8 mouse cellular contexts compared by ENCODE assay signal in genomic region chr12:86305045-86305444, GRCm38 (mm10). TPM values are rescaled to one million over a fixed set of nuclear protein-coding genes. Genes with fewer than 3 reads are reported as not detected.
DNase-seq lines count a peak whose midpoint lies in the region; ATAC-seq and TF ChIP-seq lines count a peak whose summit lies in the region.

No protein-coding gene starts in this region.

- 50% methylated on average over 7 of the region's 7 CpGs for WGBS in kidney, adult 2 months
- 41% methylated on average over 7 of the region's 7 CpGs for WGBS in intestine, postnatal 0 days
- WGBS in neural tube, embryonic 12.5 days, result 70% methylated on average over 7 of the region's 7 CpGs

- no peak overlapping the region for H3K27ac ChIP-seq in kidney, adult 2 months (ENCODE audit: insufficient read depth, low read depth, low read length)
- no peak overlapping the region for H3K27ac ChIP-seq in brown adipose tissue, adult 24 weeks (replicated peaks; ENCODE audit: low read depth, low read length)
- H3K27ac ChIP-seq in intestine, postnatal 0 days (ENCODE audit: low read depth, low read length), result no peak overlapping the region
- H3K27ac ChIP-seq in neural tube, embryonic 12.5 days, result no peak overlapping the region

- TF ChIP-seq CTCF in kidney, adult 2 months (conservative IDR thresholded peaks at IDR 0.05; ENCODE audit: insufficient read depth, insufficient read length, low read depth, low read length), result no peak
- TF ChIP-seq CTCF in intestine, postnatal 0 days (IDR thresholded peaks at IDR 0.05; ENCODE audit: low read depth), result no peak

- H3K9me3 ChIP-seq in intestine, postnatal 0 days (ENCODE audit: control insufficient read depth), result no peaks in the 10 kb centered on the region
- no peaks in the 10 kb centered on the region for H3K9me3 ChIP-seq in neural tube, embryonic 12.5 days

- H3K4me3 ChIP-seq in kidney, adult 2 months (ENCODE audit: insufficient read depth, low read depth, low read length), result no peak overlapping the region
- H3K4me3 ChIP-seq in brown adipose tissue, adult 24 weeks (ENCODE audit: insufficient read depth, low read depth, low read length), result 0 out of 2 replicates have a peak overlapping the region, but pooled peaks have one; percentile 45
- peak overlapping the region; percentile 27 for H3K4me3 ChIP-seq in intestine, postnatal 0 days (ENCODE audit: low read depth, low read length)
- no peak overlapping the region for H3K4me3 ChIP-seq in neural tube, embryonic 12.5 days

- TF ChIP-seq POLR2A in kidney, adult 2 months (IDR thresholded peaks at IDR 0.05; ENCODE audit: low read depth, low read length), result no peak

- H3K36me3 ChIP-seq in kidney, adult 2 months (ENCODE audit: control insufficient read depth, insufficient read depth, low read length), result no peaks in the 10 kb centered on the region
- H3K36me3 ChIP-seq in intestine, postnatal 0 days (ENCODE audit: control insufficient read depth, insufficient read depth), result no peaks in the 10 kb centered on the region
- H3K36me3 ChIP-seq in neural tube, embryonic 12.5 days, result no peaks in the 10 kb centered on the region

- H3K4me2 ChIP-seq in intestine, postnatal 0 days (replicated peaks; ENCODE audit: low read depth), result peak overlapping the region; percentile 62
- peak overlapping the region; percentile 46; the same call in 1 of the 2 replicates for H3K4me2 ChIP-seq in neural tube, embryonic 12.5 days (replicated peaks)

- no peak overlapping the region for H3K9ac ChIP-seq in intestine, postnatal 0 days (ENCODE audit: low read depth, low read length)
- no peak overlapping the region for H3K9ac ChIP-seq in neural tube, embryonic 12.5 days

- H3K4me1 ChIP-seq in kidney, adult 2 months (ENCODE audit: control insufficient read depth, insufficient read depth, low read length), result no peaks in the 10 kb centered on the region
- H3K4me1 ChIP-seq in brown adipose tissue, adult 24 weeks (ENCODE audit: control insufficient read depth, insufficient read depth, insufficient read length, low read length), result no peaks in the 10 kb centered on the region
- no peaks in the 10 kb centered on the region for H3K4me1 ChIP-seq in intestine, postnatal 0 days (replicated peaks; ENCODE audit: control insufficient read depth, insufficient read depth, low read length)
- H3K4me1 ChIP-seq in neural tube, embryonic 12.5 days, result no peaks in the 10 kb centered on the region

- DNase-seq in kidney, adult 2 months, result peak; percentile 25
- DNase-seq in kidney, adult 11 months, result no peak
- DNase-seq in frontal cortex, postnatal 25 days (ENCODE audit: low spot score in 2 of 2), result no peak
- no peak for DNase-seq in adrenal gland, postnatal 10 days
- DNase-seq in urinary bladder, postnatal 36 days (ENCODE audit: low spot score in 2 of 2), result no peak

- ATAC-seq in intestine, postnatal 0 days, result peak; percentile 33; the same call in 1 of the 2 replicates
- ATAC-seq in neural tube, embryonic 12.5 days (ENCODE audit: low FRiP score, low read depth), result no peak

- no peaks in the 10 kb centered on the region for H3K27me3 ChIP-seq in kidney, adult 2 months (replicated peaks; ENCODE audit: control insufficient read depth, insufficient read depth, low read length)
- no peaks in the 10 kb centered on the region for H3K27me3 ChIP-seq in intestine, postnatal 0 days (replicated peaks; ENCODE audit: control insufficient read depth, insufficient read depth, low read length)
- no peaks in the 10 kb centered on the region for H3K27me3 ChIP-seq in neural tube, embryonic 12.5 days (replicated peaks)

RNA-seq across cellular contexts. Expression of gene Esrrb, which starts 55.9 kb away (rescaled TPM):
- polyA plus RNA-seq in kidney, adult 2 months (2012; rRNA removed), result 16.7 and 21.5 TPM in 2 replicates
- 0.32 and 0.71 TPM in 2 replicates for polyA plus RNA-seq in brown adipose tissue, adult 24 weeks (2012; ENCODE audit: insufficient read depth, insufficient read length, missing spikeins)
- polyA plus RNA-seq in intestine, postnatal 0 days (2015; fragmentation: Nextera tagmentation; extraction: Ambion mirVana), result 0.41 and 0.42 TPM in 2 replicates
- 1.9 and 2.3 TPM in 2 replicates for polyA plus RNA-seq in neural tube, embryonic 12.5 days (2016; fragmentation: Nextera tagmentation; extraction: Ambion mirVana)
- total RNA-seq in adrenal gland, postnatal 10 days (2021), result 1 to 10 TPM in 1 of 2 experiments, under 1 TPM in 1; 0.33 to 1.0 TPM

Comparison
In these comparisons a context has a peak if more than half of its experiments do, and no peak if none do; other contexts are left out.
1. H3K4me3 ChIP-seq: peak in brown adipose tissue, adult 24 weeks (single experiment) and intestine, postnatal 0 days (single experiment); none in kidney, adult 2 months (single experiment) and neural tube, embryonic 12.5 days (single experiment).